Mouse (Mus musculus): ENCODE results near the gene Egfem1. TPM values are rescaled to one million over a fixed set of nuclear protein-coding genes. Genes with fewer than 3 reads are reported as not detected.

Egfem1 gene
- polyA plus RNA-seq, 1 experiment from 2014 or later = 0.35 TPM

DNA sequence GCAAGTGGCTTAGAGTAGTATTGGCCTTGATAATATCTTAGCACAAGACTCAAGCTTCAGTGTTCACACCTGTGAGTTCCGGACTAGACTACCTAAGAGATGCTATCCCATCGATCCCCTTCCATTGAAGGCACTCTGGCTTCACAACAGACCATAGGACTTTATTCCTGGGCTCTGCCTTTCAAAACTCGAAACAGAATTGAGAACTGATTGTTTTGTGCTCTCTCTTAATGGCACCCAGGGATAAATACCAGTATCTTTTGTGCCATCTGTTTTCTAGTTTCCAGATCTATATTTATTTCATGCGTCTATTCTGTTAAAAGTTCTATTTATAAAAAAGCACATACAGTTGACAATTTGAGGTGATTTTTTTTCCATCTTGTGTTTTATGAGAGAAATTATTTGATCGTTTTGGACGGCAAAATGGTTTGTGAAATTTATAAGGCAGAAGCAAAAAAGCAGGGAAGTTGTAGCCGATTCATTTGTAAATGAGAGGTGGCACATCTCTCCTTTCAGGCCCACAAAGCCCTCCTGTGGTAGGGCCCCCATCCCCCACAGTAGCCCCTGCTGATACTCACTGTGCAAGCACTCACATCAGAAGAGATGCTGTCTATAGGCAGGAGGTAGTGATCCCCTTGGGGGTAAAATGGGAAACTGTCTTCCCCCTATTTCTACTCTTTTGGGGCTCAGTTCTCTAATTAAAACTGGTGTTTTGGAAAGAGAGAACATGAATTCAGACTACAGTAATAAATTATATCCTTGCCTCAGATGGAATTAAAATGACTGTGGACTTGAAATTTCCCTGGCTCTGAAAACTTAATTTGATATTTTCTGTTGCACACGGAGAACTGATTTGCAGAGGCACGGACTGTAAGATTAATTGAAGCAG lies 53.6 kb downstream of the Egfem1 start:
- H3K4me2 ChIP-seq = no peak overlapping the region
- H3K27me3 ChIP-seq (replicated peaks) = no peaks in the 10 kb centered on the region
- no peaks in the 10 kb centered on the region for H3K9me3 ChIP-seq
- no peak overlapping the region for H3K9ac ChIP-seq
- ATAC-seq (ENCODE audit: extremely low read depth, insufficient number of reproducible peaks, low FRiP score, low TSS enrichment) = no peak
- H3K36me3 ChIP-seq = no peaks in the 10 kb centered on the region
- WGBS = 48% methylated on average over 9 of the region's 9 CpGs
- peaks cover 14% of the 10 kb centered on the region for H3K4me1 ChIP-seq
- H3K4me3 ChIP-seq = no peak overlapping the region
- no peak overlapping the region for H3K27ac ChIP-seq (replicated peaks)

DNA sequence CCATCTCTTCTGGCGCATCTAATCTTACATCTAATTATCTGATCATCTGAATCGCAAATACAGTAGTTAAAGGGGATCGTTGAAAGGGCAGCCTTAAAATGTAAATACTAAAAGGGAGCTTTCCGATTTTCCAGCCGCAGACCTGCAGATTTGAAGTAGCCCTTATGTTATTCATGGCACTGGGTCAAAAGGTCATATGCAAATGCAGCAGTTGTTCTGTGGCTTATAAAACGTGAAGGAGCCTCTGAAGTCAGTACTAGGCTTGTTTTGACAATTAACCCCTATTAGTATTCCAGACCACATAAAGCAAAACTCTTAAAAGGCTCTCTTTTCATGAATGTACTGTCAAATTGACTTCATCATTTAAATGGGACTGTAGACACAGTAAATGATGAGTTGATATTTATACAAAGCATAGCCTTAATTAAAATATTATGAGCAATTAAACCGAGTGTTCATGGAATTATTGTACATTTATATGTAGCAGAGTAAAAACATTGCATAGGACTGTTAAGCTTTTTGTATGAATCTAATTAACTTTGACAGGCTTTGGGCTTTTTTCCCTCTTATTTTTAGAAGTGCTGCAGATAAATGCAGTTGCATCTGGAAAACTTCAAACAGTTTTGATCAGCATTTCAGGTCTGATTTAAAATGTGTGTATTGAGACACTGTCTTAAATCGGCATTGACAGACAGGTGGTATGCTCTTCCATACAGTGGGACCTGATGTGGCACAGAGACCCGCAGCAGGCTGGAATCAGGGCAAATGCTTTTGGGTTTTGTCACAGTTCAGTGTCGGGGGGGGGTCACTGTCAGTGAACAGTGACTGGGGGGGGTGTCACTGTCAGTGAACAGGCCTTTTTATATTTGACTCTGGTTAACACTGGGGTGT lies 54.5 kb downstream of the Egfem1 start:
- Histone ChIP-seq H3K9me3 (no peaks in the 10 kb centered on the region), H3K4me3 (no peak overlapping the region), H3K4me1 (peaks cover 14% of the 10 kb centered on the region), H3K36me3 (no peaks in the 10 kb centered on the region), H3K9ac (no peak overlapping the region), H3K27me3 (replicated peaks) (no peaks in the 10 kb centered on the region), H3K27ac (replicated peaks) (no peak overlapping the region), H3K4me2 (no peak overlapping the region)
- ATAC-seq (ENCODE audit: extremely low read depth, insufficient number of reproducible peaks, low FRiP score, low TSS enrichment) = no peak
- 25% methylated on average over 10 of the region's 10 CpGs for WGBS

DNA sequence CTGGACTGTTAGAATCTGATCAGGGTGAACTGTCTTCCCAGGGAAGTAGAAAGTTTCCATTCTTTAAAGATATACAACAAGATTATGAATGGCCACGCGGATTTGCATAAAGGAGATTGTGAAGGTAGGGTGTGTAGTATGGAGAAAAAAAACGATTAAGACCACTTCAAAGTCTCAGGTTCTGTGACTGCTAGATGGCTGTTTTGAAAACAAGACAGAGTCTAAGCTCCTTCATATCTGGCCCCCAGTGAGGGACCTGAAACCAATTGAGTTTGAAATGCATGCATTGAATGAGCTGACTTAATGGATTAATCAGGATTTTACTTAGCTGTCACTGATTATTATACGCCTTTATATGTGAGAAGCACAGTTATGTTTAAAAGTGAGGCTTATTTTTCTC lies 86.6 kb downstream of the Egfem1 start:
- Histone ChIP-seq H3K4me3 (no peak overlapping the region), H3K4me2 (no peak overlapping the region), H3K9ac (no peak overlapping the region), H3K27ac (replicated peaks) (no peak overlapping the region), H3K36me3 (no peaks in the 10 kb centered on the region), H3K4me1 (no peaks in the 10 kb centered on the region), H3K9me3 (no peaks in the 10 kb centered on the region), H3K27me3 (replicated peaks) (no peaks in the 10 kb centered on the region)
- 74% methylated on average over 4 of the region's 4 CpGs for WGBS
- no peak for ATAC-seq (ENCODE audit: extremely low read depth, insufficient number of reproducible peaks, low FRiP score, low TSS enrichment)

DNA sequence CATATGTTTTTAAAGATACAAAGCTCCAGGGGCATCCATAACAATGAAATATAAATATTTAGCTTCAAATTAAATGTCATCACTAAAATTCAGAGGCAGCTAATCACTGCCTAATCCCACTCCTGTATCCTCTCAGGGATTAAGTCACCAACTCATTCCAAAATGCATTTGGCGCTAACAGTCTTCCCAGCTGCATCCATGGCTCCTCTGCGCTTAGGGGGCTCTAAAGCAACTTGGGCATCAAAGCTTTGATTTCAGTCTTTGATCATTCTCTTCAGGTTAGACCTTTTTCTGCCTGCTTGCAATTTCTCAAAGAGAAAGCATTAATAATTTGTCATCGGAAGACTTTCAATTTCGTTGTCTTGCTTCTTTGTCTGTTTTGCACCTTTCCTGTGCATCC lies 87.2 kb downstream of the Egfem1 start:
- no peak for ATAC-seq (ENCODE audit: extremely low read depth, insufficient number of reproducible peaks, low FRiP score, low TSS enrichment)
- no peak overlapping the region for H3K4me2 ChIP-seq
- 69% methylated on average over 4 of the region's 4 CpGs for WGBS
- H3K4me1 ChIP-seq = no peaks in the 10 kb centered on the region
- H3K9me3 ChIP-seq = no peaks in the 10 kb centered on the region
- H3K36me3 ChIP-seq = no peaks in the 10 kb centered on the region
- H3K4me3 ChIP-seq = no peak overlapping the region
- H3K27ac ChIP-seq (replicated peaks) = no peak overlapping the region
- no peak overlapping the region for H3K9ac ChIP-seq
- H3K27me3 ChIP-seq (replicated peaks) = no peaks in the 10 kb centered on the region

DNA sequence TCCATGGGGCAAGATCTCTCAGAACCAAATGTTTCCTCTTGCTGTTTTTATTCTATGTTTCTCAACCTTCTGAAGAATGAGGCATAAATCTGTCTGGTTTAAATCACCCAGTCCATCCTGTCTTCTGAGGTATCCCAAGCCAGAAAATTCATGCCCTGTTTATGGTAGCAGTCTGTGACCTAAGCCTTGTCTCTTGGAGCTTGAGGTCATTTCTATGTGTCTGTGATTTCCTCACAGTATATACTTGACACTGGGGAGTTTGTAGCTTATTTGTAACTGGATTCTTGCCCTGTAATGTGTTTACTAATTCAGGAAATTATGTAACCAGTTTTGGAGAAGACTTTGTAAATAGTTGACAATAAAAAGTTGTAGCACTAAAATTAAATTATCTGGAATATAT lies 95.2 kb downstream of the Egfem1 start:
- H3K36me3 ChIP-seq = no peaks in the 10 kb centered on the region
- H3K27ac ChIP-seq (replicated peaks) = no peak overlapping the region
- H3K4me1 ChIP-seq = no peaks in the 10 kb centered on the region
- no peaks in the 10 kb centered on the region for H3K9me3 ChIP-seq
- H3K4me2 ChIP-seq = no peak overlapping the region
- ATAC-seq (ENCODE audit: extremely low read depth, insufficient number of reproducible peaks, low FRiP score, low TSS enrichment) = no peak
- no peak overlapping the region for H3K9ac ChIP-seq
- no peaks in the 10 kb centered on the region for H3K27me3 ChIP-seq (replicated peaks)
- H3K4me3 ChIP-seq = no peak overlapping the region

DNA sequence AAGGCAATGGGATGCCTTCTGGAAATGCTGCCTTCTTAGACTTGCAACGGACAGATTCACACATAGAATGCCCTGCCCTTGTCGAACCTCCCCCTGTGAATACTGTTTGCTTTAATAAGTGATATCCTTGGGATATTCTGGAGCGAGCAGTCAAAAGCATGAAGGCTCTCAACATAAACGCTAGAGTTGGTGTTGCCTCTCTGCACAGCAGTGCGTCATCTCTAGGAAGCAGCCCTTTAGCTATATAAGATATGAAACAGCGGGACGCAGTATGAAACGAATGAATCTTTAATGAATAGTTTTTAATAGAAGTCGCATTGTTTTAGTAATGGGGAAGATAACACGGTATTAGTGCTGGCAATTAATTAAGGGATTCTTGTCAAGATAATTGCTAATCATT lies 101.2 kb downstream of the Egfem1 start:
- WGBS = 80% methylated on average over 10 of the region's 10 CpGs
- no peak overlapping the region for H3K4me3 ChIP-seq
- H3K27ac ChIP-seq (replicated peaks) = no peak overlapping the region
- H3K36me3 ChIP-seq = no peaks in the 10 kb centered on the region
- H3K9ac ChIP-seq = no peak overlapping the region
- no peak overlapping the region for H3K4me2 ChIP-seq
- peaks cover 3% of the 10 kb centered on the region; the same call in 1 of the 2 replicates for H3K4me1 ChIP-seq
- H3K27me3 ChIP-seq (replicated peaks) = no peaks in the 10 kb centered on the region
- ATAC-seq (ENCODE audit: extremely low read depth, insufficient number of reproducible peaks, low FRiP score, low TSS enrichment) = no peak
- no peaks in the 10 kb centered on the region for H3K9me3 ChIP-seq

DNA sequence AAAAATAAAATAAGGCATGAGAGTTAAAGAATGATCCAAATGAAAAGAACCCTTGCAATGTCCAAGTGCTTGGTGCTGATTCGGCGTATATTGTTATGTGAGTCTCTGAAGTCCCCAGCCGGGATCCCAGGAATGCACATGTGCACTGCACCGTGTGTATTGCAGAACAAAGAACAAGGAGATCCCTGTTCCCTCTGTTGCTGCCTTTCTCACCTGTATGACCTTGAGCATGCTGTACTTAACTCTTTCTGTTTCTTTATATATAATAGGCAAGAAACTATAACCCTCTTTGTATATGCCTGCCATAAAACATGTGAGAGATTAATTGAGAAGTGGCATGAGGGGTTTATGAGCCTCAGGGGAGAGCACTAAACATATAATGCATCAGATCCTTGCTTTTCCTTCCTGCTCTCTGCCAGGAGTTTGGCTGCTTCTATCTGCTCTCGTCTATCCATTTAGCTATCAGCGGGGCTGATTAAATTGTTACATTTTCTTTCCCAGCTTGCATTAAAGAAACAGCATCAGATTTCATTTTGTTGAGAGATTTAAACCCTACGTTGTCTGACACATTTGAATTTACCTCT lies 101.9 kb downstream of the Egfem1 start:
- Histone ChIP-seq H3K27me3 (replicated peaks) (no peaks in the 10 kb centered on the region), H3K36me3 (no peaks in the 10 kb centered on the region), H3K4me1 (peaks cover 3% of the 10 kb centered on the region; the same call in 1 of the 2 replicates), H3K9me3 (no peaks in the 10 kb centered on the region), H3K9ac (no peak overlapping the region), H3K4me3 (no peak overlapping the region), H3K4me2 (no peak overlapping the region), H3K27ac (replicated peaks) (no peak overlapping the region)
- ATAC-seq (ENCODE audit: extremely low read depth, insufficient number of reproducible peaks, low FRiP score, low TSS enrichment) = no peak
- WGBS = 68% methylated on average over 7 of the region's 7 CpGs

DNA sequence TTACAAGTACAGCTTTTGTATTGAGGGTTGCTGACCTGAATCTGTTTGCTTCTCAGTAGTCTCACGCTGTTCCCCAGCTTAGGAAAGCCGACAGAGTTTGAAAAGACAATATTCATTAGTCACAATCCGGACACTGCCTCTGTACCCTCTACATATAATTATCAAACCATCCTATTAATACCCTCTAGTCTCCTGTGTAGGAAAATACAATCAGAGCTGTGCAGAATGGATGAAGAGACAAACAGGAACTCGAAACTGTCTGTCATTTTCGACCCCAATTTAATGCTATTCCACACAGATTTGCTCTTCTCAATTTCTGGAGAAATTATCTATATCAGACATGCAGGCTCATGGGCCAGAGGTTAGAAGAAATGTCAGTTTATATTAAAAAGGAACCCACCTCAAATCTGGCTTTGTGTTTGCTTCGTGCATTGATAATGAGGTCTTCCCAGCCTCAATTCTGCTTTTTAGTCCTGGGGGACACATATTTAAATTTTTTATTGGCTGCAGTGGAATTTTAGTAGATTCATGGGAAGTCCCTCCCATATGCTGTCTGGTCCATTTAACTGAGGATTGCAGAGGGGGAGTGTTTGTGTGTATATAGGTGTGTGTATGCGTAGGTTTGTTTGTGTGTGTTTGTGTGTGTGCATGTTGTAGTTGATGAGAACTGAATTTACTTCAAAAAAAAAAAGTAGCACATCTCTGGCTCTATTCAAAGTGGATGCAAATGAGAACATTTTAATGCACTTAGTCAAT lies 102.8 kb downstream of the Egfem1 start:
- peaks cover 3% of the 10 kb centered on the region; the same call in 1 of the 2 replicates for H3K4me1 ChIP-seq

DNA sequence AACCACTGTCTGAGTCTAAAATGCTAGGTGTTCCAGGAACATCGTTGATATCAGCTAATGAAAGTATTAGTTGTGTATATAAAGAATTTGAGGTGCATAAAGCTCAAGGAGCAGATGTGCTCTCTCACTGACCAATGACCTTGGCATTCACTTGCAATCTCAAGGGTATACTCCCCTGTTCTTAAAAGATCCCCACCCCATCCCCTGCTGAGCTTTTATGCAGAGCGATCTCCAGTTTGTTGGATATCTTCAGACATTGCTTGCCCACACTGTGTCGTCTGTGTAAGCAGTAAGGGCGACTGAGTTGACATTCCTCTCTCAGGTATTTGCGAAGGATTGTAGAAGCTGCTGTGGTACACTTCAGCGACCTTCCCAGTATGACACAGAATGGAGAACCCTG lies 108.4 kb downstream of the Egfem1 start:
- 60% methylated on average over 6 of the region's 6 CpGs for WGBS

More for the DNA sequence above, 102.8 kb downstream of the Egfem1 start:
- 75% methylated on average over 7 of the region's 7 CpGs for WGBS
- no peak for ATAC-seq (ENCODE audit: extremely low read depth, insufficient number of reproducible peaks, low FRiP score, low TSS enrichment)
- no peaks in the 10 kb centered on the region for H3K36me3 ChIP-seq
- no peak overlapping the region for H3K4me2 ChIP-seq
- H3K27ac ChIP-seq (replicated peaks) = no peak overlapping the region
- H3K9ac ChIP-seq = no peak overlapping the region
- H3K4me3 ChIP-seq = no peak overlapping the region
- H3K9me3 ChIP-seq = no peaks in the 10 kb centered on the region
- no peaks in the 10 kb centered on the region for H3K27me3 ChIP-seq (replicated peaks)

DNA sequence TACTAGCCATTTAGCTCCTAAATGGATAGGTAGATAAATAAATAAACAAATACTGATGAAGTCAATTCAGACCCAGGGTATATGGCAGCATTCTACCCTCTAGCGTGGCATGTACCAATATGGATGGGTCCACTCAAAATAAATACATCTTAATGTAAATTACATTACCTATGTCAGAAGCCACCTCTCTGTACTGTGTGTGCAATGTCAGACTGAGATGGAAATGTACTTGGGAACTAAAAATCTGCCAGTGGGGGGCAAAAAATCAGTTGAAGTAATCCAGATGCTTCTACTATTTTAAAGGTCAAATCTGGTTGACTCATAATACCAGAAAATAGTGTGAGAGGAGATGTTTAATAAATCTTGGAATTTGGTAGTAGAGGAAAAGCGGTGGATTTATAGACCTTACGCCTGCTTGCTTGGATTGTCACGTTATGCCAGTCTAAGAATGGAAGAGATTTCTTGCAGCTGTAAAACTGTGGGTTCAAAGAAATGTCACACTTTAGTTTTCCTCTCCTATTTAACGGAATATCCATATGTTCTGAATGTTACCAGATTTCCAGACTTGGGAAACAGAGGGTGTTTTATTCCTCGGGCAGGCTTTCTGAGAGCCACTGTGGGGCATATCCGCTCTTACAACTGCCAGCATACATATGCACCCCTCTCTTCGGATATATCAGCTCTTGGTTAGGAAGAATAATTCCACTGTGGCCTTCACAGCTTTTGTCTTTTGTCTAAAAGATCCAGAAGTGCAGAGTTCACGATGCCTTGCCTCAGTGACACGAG lies 116.1 kb downstream of the Egfem1 start:
- WGBS = 79% methylated on average over 10 of the region's 10 CpGs
- Histone ChIP-seq H3K9ac (no peak overlapping the region), H3K36me3 (no peaks in the 10 kb centered on the region), H3K9me3 (no peaks in the 10 kb centered on the region), H3K4me3 (no peak overlapping the region), H3K4me1 (no peaks in the 10 kb centered on the region), H3K4me2 (no peak overlapping the region), H3K27me3 (replicated peaks) (no peaks in the 10 kb centered on the region), H3K27ac (replicated peaks) (no peak overlapping the region)
- ATAC-seq (ENCODE audit: extremely low read depth, insufficient number of reproducible peaks, low FRiP score, low TSS enrichment) = no peak

More for the DNA sequence above, 108.4 kb downstream of the Egfem1 start:
- Histone ChIP-seq H3K27ac (replicated peaks) (no peak overlapping the region), H3K9ac (no peak overlapping the region), H3K4me3 (no peak overlapping the region), H3K36me3 (no peaks in the 10 kb centered on the region), H3K4me2 (no peak overlapping the region), H3K27me3 (replicated peaks) (no peaks in the 10 kb centered on the region), H3K4me1 (no peaks in the 10 kb centered on the region), H3K9me3 (no peaks in the 10 kb centered on the region)
- ATAC-seq (ENCODE audit: extremely low read depth, insufficient number of reproducible peaks, low FRiP score, low TSS enrichment) = no peak

Data from heart, embryonic 13.5 days (tissue).